Mouse (Mus musculus): ENCODE measurements around the gene Fabp3. TPM values are rescaled to one million over a fixed set of nuclear protein-coding genes. Genes with fewer than 3 reads are reported as not detected.

Gene Fabp3
- 5.1 and 5.6 TPM in 2 replicates for polyA plus RNA-seq (2014; fragmentation: Nextera tagmentation; extraction: Ambion mirVana)

DNA sequence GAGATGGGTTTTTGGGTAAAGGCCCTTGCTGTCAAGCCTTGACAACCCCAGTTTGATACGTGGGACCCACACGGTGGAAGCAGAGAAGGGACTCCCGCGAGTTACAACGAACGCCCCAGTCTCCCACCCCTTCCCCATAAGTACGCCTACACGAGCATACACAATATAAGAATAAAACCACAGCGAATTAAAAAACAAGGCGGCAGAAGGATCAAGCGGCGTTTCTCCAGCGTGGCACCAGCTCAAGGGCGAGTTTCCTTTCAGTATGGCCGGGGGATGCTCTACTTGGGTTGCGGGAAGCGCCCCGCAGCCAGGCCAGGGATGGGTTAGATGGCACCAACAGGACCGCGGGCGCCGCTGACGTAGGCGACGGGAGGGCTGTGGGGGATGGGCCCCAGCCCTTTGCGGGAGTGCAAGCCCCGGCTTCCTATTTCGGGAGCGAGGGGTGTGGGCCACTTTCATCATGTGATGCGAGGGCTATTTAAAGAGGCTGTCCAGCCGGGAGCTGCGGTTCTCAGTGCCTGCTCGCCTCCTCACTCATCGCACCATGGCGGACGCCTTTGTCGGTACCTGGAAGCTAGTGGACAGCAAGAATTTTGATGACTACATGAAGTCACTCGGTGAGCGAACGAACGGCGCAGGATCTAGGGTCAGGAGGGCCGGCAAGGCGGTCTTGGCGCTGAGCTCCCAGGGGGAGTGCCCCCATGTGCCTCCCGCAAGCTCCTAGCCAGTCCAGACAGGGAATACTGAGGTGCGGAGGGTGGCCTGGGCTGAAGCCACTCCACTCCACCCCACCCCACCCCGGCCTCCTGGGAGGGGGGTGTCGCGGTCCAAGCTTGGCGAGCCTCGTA, at the start of gene Fabp3, which contains the start of gene Gm10570:
Fabp3 (plus strand) TSS at position 365 of the 851 bp plus-strand sequence.
Gm10570 (minus strand) TSS at position 444 of the 851 bp plus-strand sequence.
- H3K4me1 ChIP-seq (ENCODE audit: control insufficient read depth, insufficient read depth, low read length): no peaks in the 10 kb centered on the region
- H3K27ac ChIP-seq (ENCODE audit: low read length): no peak within 1 kb of the TSS
- WGBS: under 1% methylated on average over 51 of the region's 52 CpGs
- H3K4me2 ChIP-seq (replicated peaks; ENCODE audit: low read depth, low read length): peak within 1 kb of the TSS; percentile 93
- no peaks in the 10 kb centered on the region for H3K9me3 ChIP-seq (ENCODE audit: control insufficient read depth, low read depth, low read length)
- peak within 1 kb of the TSS; percentile 41 for H3K4me3 ChIP-seq (ENCODE audit: low read depth, low read length)
- H3K36me3 ChIP-seq (ENCODE audit: control insufficient read depth, insufficient read depth, low read length): no peaks in the 10 kb centered on the region; the same call in 1 of the 2 replicates
- peaks cover 4% of the 10 kb centered on the region; the same call in 1 of the 2 replicates for H3K27me3 ChIP-seq (ENCODE audit: control insufficient read depth, insufficient read depth, low read length)
- H3K9ac ChIP-seq (replicated peaks; ENCODE audit: low read depth, low read length): peak within 1 kb of the TSS; percentile 18; the same call in 1 of the 2 replicates
- ATAC-seq (ENCODE audit: insufficient number of reproducible peaks, insufficient read depth, low FRiP score, low read depth): peak; percentile 30; the same call in 1 of the 2 replicates

GRCm38 (mm10) chr4:130260406-130260805, 48.0 kb upstream of the Fabp3 start:
- Histone ChIP-seq H3K27ac (ENCODE audit: low read length) (no peak overlapping the region), H3K27me3 (ENCODE audit: control insufficient read depth, insufficient read depth, low read length) (no peaks in the 10 kb centered on the region), H3K9ac (replicated peaks; ENCODE audit: low read depth, low read length) (no peak overlapping the region), H3K9me3 (ENCODE audit: control insufficient read depth, low read depth, low read length) (no peaks in the 10 kb centered on the region), H3K36me3 (ENCODE audit: control insufficient read depth, insufficient read depth, low read length) (no peaks in the 10 kb centered on the region), H3K4me1 (ENCODE audit: control insufficient read depth, insufficient read depth, low read length) (no peaks in the 10 kb centered on the region), H3K4me2 (replicated peaks; ENCODE audit: low read depth, low read length) (no peak overlapping the region), H3K4me3 (ENCODE audit: low read depth, low read length) (no peak overlapping the region)
- WGBS: 30% methylated on average over 5 of the region's 5 CpGs
- ATAC-seq (ENCODE audit: insufficient number of reproducible peaks, insufficient read depth, low FRiP score, low read depth): no peak

DNA sequence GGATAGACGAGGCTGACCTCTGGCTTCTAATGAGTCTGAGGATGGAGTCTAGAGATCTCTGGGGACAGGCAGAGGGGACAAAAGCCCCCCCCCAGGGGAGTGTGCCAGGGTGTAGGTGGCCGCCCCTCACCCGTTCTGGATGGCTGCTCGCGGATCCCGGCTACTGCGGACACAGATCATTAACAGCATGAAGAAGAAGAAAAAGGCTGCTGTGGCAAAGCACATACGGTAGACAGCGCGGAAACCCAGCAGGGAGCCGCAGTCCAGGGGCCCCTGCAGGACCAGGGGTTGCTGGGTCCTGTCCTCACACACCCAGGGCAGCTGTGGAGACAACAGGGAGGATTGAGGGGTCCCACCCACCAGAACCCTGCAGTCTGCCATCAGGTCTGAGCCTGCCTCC, 44.3 kb upstream of the Fabp3 start:
- no peak overlapping the region for H3K4me2 ChIP-seq (replicated peaks; ENCODE audit: low read depth, low read length)

DNA sequence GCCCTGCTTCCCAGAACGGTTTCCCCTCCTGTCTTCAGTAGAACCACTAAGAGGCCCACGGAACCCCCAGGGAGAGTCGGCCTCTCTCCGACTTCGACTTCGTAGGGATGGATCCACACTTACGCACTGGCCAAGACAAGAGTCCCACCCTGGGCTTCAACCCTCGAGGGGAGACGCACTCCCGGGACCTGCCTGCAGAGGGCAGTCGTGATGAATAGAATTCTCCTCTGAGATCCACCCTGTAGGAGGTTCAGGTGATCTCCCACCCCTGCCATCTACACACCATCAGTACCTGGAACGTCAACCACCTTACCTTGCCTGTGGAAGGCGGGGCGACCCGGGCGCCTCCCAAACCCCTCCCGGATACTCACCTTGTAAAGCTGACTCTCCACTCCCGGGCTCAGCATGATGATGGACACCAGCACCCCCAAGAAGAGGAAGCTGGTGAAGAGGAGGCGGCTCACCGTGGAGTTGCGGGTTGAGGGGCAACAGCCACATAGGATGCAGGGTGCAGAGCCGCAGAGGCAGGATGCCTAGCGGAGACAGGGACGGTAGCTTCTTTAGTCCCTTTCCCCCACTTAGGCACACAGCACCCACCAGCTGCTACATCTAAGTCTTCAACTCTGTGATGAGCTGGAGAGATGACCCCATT, 43.6 kb upstream of the Fabp3 start:
- Histone ChIP-seq H3K36me3 (ENCODE audit: control insufficient read depth, insufficient read depth, low read length) (no peaks in the 10 kb centered on the region), H3K27ac (ENCODE audit: low read length) (no peak overlapping the region), H3K4me3 (ENCODE audit: low read depth, low read length) (no peak overlapping the region), H3K9me3 (ENCODE audit: control insufficient read depth, low read depth, low read length) (no peaks in the 10 kb centered on the region), H3K4me1 (ENCODE audit: control insufficient read depth, insufficient read depth, low read length) (peaks cover 10% of the 10 kb centered on the region), H3K27me3 (ENCODE audit: control insufficient read depth, insufficient read depth, low read length) (no peaks in the 10 kb centered on the region), H3K9ac (replicated peaks; ENCODE audit: low read depth, low read length) (no peak overlapping the region), H3K4me2 (replicated peaks; ENCODE audit: low read depth, low read length) (no peak overlapping the region)
- ATAC-seq (ENCODE audit: insufficient number of reproducible peaks, insufficient read depth, low FRiP score, low read depth): no peak
- WGBS: 24% methylated on average over 24 of the region's 24 CpGs

More for the DNA sequence above, 44.3 kb upstream of the Fabp3 start:
- H3K9ac ChIP-seq (replicated peaks; ENCODE audit: low read depth, low read length): no peak overlapping the region
- WGBS: 42% methylated on average over 11 of the region's 11 CpGs
- H3K9me3 ChIP-seq (ENCODE audit: control insufficient read depth, low read depth, low read length): no peaks in the 10 kb centered on the region
- H3K36me3 ChIP-seq (ENCODE audit: control insufficient read depth, insufficient read depth, low read length): no peaks in the 10 kb centered on the region
- peaks cover 10% of the 10 kb centered on the region for H3K4me1 ChIP-seq (ENCODE audit: control insufficient read depth, insufficient read depth, low read length)
- no peaks in the 10 kb centered on the region for H3K27me3 ChIP-seq (ENCODE audit: control insufficient read depth, insufficient read depth, low read length)
- H3K4me3 ChIP-seq (ENCODE audit: low read depth, low read length): no peak overlapping the region
- H3K27ac ChIP-seq (ENCODE audit: low read length): no peak overlapping the region
- no peak for ATAC-seq (ENCODE audit: insufficient number of reproducible peaks, insufficient read depth, low FRiP score, low read depth)

DNA sequence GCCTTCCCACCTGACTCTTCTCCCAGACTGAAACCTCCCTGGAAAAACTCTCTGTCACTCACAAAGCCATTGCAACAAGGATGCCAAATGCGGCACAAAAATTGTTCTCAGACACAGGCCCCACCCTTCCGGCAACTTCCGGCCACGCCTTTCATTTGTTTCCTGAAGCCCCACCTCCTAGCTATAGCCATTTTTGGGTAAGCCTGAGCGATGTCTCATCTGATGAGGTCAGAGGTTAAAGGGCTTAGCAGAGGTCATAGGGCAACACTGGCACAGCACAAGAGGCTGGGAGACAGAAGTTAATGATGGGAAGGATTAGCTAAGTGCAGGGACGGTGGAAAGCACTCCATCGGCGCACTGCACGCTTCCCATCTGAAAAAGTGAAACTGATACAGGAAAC, 41.8 kb upstream of the Fabp3 start:
- 40% methylated on average over 9 of the region's 9 CpGs for WGBS
- Histone ChIP-seq H3K9me3 (ENCODE audit: control insufficient read depth, low read depth, low read length) (no peaks in the 10 kb centered on the region), H3K4me1 (ENCODE audit: control insufficient read depth, insufficient read depth, low read length) (peaks cover 10% of the 10 kb centered on the region), H3K4me3 (ENCODE audit: low read depth, low read length) (no peak overlapping the region), H3K9ac (replicated peaks; ENCODE audit: low read depth, low read length) (no peak overlapping the region), H3K36me3 (ENCODE audit: control insufficient read depth, insufficient read depth, low read length) (no peaks in the 10 kb centered on the region), H3K4me2 (replicated peaks; ENCODE audit: low read depth, low read length) (peak overlapping the region; percentile 25), H3K27me3 (ENCODE audit: control insufficient read depth, insufficient read depth, low read length) (no peaks in the 10 kb centered on the region), H3K27ac (ENCODE audit: low read length) (no peak overlapping the region)
- no peak for ATAC-seq (ENCODE audit: insufficient number of reproducible peaks, insufficient read depth, low FRiP score, low read depth)

DNA sequence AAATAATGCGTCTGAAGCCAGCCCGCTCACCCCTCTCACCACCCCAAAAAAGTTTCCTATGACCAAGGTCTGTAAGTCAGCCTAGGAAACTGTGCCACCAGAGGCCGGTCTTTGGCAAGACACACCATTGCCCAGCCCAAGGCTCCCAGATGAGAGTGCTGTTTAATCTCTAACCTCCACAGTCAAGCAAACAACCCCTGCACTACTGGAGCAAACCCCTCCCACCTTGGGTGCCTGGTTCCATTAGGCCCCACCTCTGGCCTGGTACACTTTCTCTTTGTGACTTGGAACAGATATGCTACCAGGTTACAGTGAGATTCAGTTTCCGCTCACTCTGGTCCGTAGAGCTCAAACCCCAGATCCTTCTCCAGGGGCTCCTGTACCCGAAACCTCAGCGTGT, 41.3 kb upstream of the Fabp3 start:
- H3K4me3 ChIP-seq (ENCODE audit: low read depth, low read length): no peak overlapping the region
- H3K27me3 ChIP-seq (ENCODE audit: control insufficient read depth, insufficient read depth, low read length): no peaks in the 10 kb centered on the region
- H3K36me3 ChIP-seq (ENCODE audit: control insufficient read depth, insufficient read depth, low read length): no peaks in the 10 kb centered on the region
- H3K9ac ChIP-seq (replicated peaks; ENCODE audit: low read depth, low read length): no peak overlapping the region
- WGBS: 66% methylated on average over 7 of the region's 7 CpGs
- peak overlapping the region; percentile 25 for H3K4me2 ChIP-seq (replicated peaks; ENCODE audit: low read depth, low read length)
- H3K4me1 ChIP-seq (ENCODE audit: control insufficient read depth, insufficient read depth, low read length): peaks cover 10% of the 10 kb centered on the region
- H3K9me3 ChIP-seq (ENCODE audit: control insufficient read depth, low read depth, low read length): no peaks in the 10 kb centered on the region
- peak; percentile 76; the same call in 1 of the 2 replicates for ATAC-seq (ENCODE audit: insufficient number of reproducible peaks, insufficient read depth, low FRiP score, low read depth)
- peak overlapping the region; percentile 62; the same call in 1 of the 2 replicates for H3K27ac ChIP-seq (ENCODE audit: low read length)

DNA sequence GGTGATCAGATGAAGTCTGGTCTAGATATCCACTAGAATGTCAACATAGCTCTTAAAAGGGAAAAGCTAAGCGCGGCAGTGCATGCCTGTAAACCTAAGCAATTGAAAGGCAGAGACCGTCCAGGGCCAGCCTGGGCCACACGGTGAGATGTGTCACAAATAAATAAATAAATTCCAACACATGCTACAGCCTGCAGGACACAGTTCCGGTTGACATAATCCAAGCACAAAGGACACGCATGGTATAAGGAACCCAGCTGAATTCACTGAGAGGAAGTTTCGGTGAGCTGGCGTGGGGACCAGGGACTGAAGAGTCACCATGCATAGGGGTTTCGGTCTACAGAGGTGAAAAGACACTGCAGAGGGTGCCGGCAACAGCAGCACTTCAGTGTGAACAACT, 39.7 kb upstream of the Fabp3 start:
- H3K4me3 ChIP-seq (ENCODE audit: low read depth, low read length): no peak overlapping the region
- H3K27me3 ChIP-seq (ENCODE audit: control insufficient read depth, insufficient read depth, low read length): no peaks in the 10 kb centered on the region
- no peak overlapping the region for H3K9ac ChIP-seq (replicated peaks; ENCODE audit: low read depth, low read length)
- H3K27ac ChIP-seq (ENCODE audit: low read length): no peak overlapping the region
- WGBS: 83% methylated on average over 10 of the region's 10 CpGs
- no peak overlapping the region for H3K4me2 ChIP-seq (replicated peaks; ENCODE audit: low read depth, low read length)
- no peaks in the 10 kb centered on the region for H3K9me3 ChIP-seq (ENCODE audit: control insufficient read depth, low read depth, low read length)
- H3K36me3 ChIP-seq (ENCODE audit: control insufficient read depth, insufficient read depth, low read length): no peaks in the 10 kb centered on the region
- ATAC-seq (ENCODE audit: insufficient number of reproducible peaks, insufficient read depth, low FRiP score, low read depth): no peak
- peaks cover 13% of the 10 kb centered on the region for H3K4me1 ChIP-seq (ENCODE audit: control insufficient read depth, insufficient read depth, low read length)

- H3K9ac ChIP-seq (replicated peaks; ENCODE audit: low read depth, low read length): no peak overlapping the region
- peaks cover 21% of the 10 kb centered on the region for H3K4me1 ChIP-seq (ENCODE audit: control insufficient read depth, insufficient read depth, low read length)
- no peak overlapping the region for H3K4me3 ChIP-seq (ENCODE audit: low read depth, low read length)
- no peaks in the 10 kb centered on the region for H3K36me3 ChIP-seq (ENCODE audit: control insufficient read depth, insufficient read depth, low read length)
- WGBS: 84% methylated on average over 8 of the region's 8 CpGs
- no peaks in the 10 kb centered on the region for H3K27me3 ChIP-seq (ENCODE audit: control insufficient read depth, insufficient read depth, low read length)
- no peak overlapping the region for H3K4me2 ChIP-seq (replicated peaks; ENCODE audit: low read depth, low read length)
- no peak for ATAC-seq (ENCODE audit: insufficient number of reproducible peaks, insufficient read depth, low FRiP score, low read depth)
- no peaks in the 10 kb centered on the region for H3K9me3 ChIP-seq (ENCODE audit: control insufficient read depth, low read depth, low read length)
- no peak overlapping the region for H3K27ac ChIP-seq (ENCODE audit: low read length)
Observed at GRCm38 (mm10) chr4:130270089-130270488, 38.3 kb upstream of the Fabp3 start.
